Mouse (Mus musculus) frontal cortex, postnatal 10 days (tissue): ENCODE results near the gene Cdrt4.

Experiments used
- DNase-seq, 2 experiments: peaks; one replicate each; pipeline ENCODE4 v3.0.0; 2022; ENCODE audit warnings: low spot score in 2 of 2, mixed read lengths in 1 of 2

Cdrt4 gene

DNA sequence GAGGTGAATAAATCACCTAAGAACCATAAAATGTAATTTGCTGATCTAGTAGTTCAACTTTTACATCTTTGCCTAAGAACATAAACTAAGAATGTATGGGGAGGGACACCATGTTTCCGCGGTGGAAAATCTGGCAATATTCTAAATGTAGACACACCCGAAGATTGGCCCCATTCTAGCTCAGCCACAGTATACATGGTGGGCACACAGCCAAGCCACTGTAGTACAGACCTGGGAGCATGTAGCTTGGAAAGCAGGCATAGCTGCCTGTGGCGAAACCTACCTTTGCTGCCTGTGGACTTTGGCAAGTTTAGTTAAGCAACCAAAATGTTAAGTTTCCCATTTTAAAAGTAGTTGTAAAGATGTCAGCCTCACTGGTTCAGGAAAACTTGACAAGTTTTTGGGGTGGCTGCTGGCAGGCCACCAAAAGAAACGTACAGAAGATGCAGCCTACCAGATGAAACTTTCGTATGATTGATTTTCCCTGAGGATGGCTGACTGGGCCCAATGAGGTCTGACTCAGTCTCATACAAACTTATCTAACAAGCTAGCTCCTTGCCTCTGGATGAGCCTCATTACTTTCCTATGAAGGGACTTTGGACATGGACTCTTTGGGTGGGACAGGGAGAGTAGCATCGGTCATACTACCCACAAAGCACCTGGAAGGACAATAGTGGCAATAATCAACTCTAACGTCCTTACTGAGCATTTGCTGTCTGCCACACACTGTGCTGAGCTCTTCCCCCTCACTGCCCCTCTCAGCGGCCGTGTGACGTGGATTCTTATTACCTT is 84.6 kb downstream of the Cdrt4 start:
- DNase-seq = no peak

DNA sequence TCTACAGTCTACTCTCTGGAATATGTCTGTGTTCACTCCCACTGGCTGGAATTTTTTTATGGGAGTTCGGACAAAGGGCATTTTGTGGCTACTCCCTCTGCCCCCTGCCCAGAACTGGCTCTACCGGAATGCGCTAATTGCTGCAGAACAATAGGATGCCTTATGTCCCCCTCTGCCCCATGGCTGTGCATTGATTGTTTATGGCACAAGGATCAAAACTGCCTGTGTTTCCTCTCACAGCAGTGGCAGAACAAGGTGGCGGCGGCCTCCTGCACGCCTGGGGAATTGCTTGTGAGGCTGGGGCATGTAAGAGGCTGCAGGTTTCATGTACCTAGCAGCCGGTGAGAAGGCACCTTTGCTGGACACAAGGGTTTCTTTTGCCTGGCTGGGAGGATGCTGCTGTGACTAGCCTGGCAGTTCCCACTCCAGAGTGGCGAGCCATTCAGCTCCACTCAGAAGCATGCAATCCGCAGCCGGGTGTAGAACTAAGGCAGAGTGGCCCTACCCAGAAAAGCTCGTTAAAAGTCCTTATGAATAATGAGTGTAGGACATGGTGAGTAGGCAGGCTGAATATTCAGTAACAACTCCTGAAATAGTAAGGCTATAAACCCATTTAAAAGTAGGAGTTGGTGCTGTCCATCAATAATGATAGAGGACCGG is 89.1 kb downstream of the Cdrt4 start:
- no peak for DNase-seq
